Mouse (Mus musculus): Measurements from ENCODE around the gene Tnfrsf11a.
"Not testable (repeated sequence)": the region's sequence is repeated elsewhere in the genome, so short reads cannot be mapped to it uniquely, and the experiment has no call there.

Tnfrsf11a gene

DNA sequence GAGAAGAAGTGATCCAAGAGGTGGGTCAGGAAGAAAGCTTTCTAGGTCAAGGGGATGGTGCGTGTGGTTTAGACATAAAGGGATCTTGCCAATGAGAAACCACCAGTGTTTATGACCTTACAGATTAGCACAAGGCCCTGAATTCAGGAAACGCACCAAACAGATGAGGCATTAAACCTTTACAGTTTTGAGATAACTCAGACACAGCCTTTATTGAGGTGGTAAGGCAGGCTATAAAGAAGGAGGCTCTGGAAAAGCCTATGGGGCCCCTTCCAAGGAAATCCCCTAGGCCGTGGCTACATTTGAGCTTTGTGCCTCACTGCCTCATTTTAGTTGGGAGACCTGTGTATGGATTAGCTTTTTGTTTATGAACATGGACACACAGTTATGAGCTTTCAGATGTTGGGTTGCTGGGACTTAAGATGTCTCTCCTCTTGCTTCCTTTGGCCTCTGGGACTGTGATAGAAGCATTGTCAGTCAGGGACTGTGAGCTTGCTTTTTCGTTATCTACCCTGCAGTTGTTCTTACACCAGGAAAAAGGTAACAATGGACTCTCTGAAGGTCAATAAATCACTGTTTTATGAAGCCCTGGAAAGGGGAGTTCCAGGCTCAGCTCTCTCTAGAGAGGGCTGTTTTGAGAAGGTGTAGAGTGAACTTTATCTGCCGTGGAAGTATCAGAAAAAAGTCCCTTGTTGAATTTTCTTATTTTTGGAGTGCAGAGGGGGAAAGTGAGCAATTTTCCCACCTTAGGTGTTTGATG, 3.9 kb downstream of the Tnfrsf11a start:
- no peak for DNase-seq (ENCODE audit: low read depth in 1 of 2, low spot score in 2 of 2)

DNA sequence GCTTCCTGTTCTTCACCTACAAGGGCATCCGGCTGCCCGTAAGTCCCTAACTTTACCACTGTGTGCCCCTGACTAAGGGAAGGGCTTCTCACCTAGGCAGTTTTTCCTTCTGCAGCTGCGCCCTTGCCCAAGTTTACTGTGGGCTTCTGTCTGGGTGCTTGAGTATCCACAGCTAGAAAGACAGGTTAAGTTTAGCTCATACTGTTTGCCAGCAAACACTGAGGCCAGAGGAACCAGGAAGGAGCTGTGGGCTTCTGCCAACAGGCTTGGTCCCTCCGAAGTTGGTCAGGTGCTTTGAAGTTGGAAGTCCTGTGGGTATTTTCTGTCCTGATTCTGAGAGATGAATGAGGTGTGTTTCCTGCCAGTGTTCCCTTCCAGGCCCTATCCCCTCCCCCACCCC, 4.6 kb downstream of the Tnfrsf11a start:
- no peak for DNase-seq (ENCODE audit: low read depth in 1 of 2, low spot score in 2 of 2)

DNA sequence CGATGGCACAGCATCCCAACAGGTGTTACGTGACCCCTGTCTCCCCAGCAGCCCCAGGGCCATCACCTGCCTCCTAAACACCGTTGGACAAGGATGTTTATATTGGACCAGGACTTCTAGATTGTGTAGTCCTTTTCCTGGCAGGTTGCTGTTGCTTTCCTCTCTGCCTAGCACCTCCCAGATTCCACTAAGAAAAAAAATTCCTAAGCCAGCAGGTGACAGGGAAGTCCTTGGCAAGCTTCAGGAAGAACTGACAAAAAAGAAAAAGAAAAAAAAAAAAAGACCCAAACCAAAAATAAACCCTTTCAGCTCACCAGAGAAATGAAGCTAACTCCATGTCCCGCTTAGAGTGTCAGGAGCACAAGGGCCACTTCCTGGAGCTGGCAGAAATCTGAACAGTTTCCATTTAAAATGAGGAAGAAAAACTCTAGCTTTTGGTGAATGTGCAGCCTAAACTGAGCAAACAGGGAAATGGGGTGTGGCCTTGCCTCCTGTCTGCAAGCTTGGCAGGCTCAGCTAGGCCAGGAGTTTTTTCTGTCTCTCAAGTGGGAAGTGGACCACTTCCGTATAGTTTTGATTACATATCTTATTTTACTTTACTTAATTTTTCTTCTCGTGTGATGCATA, 6.3 kb downstream of the Tnfrsf11a start:
- peak; percentile 40 to 59 for DNase-seq (ENCODE audit: low read depth in 1 of 2, low spot score in 2 of 2)

DNA sequence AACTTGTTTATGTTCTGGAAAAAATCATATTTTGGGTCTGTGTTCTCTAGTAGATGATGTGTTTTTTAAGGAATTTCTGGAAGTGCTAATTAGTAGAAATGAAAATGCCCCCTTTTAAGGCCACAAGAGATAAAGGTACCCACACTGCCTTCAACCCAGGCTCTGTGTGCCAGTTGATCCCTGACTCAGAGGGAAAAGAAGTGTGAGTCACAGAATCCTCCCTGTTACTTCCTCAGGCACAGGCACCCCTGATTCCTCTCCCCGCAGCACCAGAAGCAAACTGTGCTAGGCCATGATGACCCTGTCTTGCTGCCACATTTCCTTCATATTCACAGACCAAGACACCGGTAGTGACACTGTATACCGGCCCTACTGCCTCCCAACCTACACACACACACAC, 9.6 kb downstream of the Tnfrsf11a start:
- no peak for DNase-seq (ENCODE audit: low read depth in 1 of 2, low spot score in 2 of 2)

DNA sequence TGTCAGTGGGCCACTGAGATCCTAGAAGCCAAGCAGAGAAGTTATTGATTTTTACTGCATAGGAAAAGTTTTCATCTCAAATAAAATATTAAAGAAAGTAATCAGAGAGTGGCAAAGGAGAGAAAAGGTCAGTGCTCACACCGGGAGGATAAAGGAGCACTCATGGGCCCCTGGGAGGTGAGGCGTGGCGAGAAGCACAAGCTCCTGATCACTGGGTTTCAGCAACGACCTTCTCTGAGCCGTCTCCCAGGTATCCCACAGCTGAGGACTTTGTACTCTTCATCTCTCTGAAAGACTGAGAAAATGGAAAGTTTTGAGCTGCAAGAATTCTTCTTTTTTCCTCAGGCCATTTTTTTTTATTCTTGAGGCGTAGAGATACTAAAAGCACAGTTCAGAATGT, 14.2 kb downstream of the Tnfrsf11a start:
- no peak for DNase-seq (ENCODE audit: low read depth in 1 of 2, low spot score in 2 of 2)

DNA sequence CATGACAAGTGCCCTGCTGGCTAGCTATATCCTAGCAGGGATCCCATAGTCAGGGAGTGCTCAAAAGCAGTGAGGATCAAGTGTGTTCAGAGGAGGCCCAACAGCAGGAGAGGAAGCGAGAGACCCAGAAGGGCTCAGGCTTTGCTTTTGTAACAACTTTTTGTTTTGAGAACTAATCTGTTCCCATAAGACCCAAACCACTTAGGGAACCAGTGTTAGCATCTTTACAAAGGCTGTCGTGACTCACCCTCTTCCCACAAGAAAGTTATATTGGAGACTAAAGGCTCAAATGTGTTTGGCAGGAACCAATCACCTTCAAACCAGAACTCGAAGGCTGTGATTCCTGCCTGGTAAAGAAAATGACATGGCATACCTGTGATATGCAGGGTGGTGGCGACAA, 15.2 kb downstream of the Tnfrsf11a start:
- no peak for DNase-seq (ENCODE audit: low read depth in 1 of 2, low spot score in 2 of 2)

DNA sequence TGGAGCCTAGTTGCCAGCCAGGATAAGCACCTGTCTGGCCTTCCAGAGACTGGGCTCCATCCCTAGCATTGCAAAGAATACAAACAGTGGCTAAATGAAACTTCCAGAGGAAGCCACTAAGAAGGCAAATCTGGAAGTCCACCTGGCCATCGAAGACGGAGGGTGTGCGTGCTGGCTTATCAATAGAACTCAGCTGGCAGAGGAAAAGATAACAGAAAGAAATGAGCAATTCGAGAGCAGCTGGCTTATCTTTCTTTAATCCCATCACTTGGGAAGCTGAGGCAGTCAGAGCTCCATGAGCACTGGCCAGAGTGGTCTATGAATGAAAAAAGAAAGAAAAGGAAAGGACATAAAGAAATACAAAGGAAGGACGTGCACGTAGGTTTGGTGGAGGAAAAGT, 20.1 kb downstream of the Tnfrsf11a start:
- DNase-seq (ENCODE audit: low read depth in 1 of 2, low spot score in 2 of 2): no peak

DNA sequence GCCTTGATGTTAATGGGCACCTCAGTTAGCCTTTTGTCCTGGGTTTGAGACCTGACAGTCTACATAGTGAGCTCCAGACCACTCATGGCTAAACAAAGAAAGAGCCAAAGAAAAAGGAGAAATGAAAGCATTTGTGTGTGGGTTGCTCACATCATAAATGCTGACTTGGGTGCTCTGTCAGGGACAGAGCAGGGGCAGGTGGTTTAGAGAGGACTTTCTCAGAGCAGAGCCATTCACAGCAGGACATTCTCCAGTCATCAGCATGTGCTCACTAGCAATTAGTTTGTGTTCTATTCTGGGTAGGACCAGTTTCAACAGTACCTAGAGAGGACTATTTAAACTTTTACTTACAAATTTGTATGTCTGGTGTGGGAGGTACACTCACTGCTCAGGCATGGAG, 20.7 kb downstream of the Tnfrsf11a start:
- DNase-seq (ENCODE audit: low read depth in 1 of 2, low spot score in 2 of 2): no peak

DNA sequence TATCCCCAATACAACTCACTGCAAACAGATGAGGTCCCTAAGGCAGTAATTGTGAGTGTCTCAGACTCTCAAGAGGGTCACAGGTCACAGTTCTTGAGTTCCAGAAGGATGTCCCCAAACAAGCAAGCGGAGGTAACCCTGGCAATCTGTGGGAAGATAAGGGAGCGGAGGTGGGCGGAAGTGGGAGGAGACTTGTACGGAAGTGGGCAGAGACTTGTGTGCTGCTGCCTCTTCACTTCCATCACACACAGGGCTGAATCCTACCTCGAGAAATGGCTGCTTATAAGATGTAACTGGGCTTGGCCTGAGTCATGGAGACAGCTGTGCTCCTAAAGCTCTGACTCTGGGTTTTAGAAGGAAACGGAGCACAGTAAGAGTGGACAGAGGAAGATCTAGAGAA, 22.4 kb downstream of the Tnfrsf11a start:
- DNase-seq (ENCODE audit: low read depth in 1 of 2, low spot score in 2 of 2): no peak

DNA sequence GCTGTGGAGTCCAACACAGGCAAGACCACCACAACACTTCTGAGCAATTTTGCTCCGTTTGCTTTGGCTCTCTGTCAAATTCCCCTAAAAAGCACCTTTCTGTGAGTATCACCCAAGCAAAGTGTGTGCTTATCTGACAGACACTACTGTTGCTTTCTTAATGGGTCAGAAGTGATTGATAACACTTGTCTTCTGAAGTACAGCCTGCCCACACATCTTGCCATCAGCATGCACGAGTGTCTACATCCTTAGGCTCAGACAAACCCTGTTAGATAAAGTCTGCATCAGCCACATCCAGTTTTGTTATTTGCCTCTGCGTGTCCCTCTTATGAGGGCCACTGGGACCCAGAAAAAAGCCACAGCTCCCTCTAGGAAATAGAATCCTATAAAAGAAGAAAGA, 23.8 kb downstream of the Tnfrsf11a start:
- DNase-seq (ENCODE audit: low read depth in 1 of 2, low spot score in 2 of 2): no peak

DNA sequence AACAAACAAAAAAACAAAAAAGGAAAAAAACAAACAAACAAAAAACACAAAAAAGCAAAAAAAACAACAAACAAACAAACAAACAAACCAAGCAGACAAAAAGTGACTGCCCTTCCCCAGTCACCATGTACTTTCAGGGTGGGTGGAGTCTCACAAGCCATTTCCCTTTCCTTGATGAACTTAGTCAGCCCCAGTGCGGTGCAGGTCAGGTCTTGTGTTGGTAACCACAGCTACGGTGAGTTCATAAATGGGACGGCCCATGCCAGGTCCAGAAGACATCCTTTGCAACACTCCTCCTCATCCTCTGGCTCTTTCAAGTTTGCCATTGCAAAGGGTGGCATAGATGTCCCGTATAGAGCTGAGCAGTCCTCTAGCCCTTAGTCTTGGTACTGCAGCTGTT, 25.0 kb downstream of the Tnfrsf11a start:
- DNase-seq (ENCODE audit: low read depth in 1 of 2, low spot score in 2 of 2): no peak

DNA sequence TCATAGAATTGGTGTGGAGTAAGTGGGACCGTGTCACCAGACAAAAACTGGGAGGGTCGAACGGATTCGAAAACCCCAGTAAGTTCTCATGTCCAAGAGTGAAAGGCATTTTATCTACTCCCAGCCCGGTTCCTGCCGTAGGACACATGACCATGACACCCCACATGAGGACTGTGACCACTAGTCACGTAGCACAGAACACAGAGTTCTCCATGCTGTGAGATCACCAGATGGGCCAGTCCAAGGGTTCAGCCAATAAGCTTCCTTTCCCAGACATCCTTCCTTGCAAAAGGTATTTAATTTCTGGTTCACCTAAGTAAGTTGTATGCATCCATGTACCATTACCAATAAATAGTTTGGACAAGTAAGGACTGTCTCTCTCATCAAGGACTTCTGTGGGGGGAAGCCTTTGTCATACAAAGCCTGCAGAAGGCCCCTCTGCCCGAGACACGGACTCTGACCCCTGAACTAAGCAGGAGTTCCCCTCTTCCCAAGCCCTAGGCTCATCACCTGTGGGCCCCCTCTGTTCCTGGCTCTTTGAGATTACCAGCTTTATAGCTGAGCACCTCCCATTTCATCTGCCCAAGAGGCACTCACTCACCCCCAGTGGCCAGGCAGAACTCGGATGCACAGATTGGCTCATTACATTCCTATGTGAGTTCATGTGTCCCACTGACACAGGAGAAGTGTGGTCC, 26.7 kb downstream of the Tnfrsf11a start:
- no peak for DNase-seq (ENCODE audit: low read depth in 1 of 2, low spot score in 2 of 2)

DNA sequence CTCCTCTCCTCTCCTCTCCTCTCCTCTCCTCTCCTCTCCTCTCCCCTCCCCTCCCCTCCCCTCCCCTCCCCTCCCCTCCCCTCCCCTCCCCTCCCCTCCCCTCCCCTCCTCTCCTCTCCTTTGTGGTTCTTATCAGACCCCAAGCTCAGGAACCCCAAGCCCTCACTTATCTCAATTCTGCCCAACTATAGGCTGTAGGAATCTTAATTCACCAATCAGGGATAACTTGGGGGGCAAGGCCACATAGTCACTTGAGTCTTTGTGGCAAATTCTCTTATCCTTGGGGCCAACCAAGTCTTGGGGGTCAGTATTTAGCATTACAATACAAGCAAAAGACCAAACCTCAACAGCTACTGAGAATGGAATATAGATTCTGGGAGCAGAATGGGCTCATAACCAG, 31.5 kb downstream of the Tnfrsf11a start:
- DNase-seq (ENCODE audit: low read depth in 1 of 2, low spot score in 2 of 2): not testable (repeated sequence)

DNA sequence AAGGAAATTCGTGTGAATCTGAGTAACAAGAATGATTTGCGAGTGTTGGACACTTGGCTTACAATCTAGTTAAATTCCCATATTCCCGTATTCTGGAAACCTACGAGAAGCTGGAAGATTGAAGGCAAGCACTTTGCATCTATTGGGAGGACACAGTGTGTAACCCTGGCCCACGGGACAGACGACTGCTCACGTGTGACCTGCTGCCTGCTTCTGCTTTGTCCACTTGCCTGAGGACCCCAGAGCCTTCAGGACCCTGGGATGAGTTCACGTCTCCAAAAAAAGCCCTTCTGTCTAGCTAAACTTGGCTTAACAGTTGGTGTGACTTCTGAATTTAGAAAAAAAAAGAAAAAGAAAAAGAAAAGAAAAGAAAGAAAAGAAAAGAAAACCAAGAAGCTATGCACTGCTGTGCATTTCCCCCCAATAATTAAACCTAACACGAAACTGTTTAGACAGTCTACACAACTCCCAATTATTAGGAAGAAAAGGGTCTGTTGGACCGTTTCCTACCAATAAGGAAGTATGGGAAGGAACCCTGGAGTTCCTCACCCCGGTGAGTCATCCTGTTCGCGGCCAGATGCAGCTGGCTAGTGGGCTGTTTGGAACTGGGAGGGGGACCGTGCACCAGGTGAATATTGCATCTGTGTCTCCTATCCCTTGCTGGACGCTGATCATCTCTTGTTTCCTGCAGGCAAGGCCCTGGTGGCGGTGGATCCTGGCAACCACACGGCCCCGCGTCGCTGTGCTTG, 32.6 kb downstream of the Tnfrsf11a start:
- DNase-seq (ENCODE audit: low read depth in 1 of 2, low spot score in 2 of 2): no peak

DNA sequence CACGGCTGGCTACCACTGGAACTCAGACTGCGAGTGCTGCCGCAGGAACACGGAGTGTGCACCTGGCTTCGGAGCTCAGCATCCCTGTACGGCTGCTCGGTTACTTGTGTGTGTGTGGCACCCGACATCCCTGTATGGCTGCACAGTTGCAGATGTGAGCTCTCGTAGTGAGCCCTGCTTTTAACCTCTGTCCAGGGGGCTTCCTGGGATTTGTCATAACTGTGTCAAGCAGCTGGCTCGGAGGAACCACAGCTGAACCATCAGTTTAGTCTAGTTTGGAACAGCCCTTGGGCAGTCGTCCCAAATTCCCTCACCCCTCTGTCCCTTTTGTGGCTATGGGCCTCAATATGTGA, 33.2 kb downstream of the Tnfrsf11a start:
- DNase-seq (ENCODE audit: low read depth in 1 of 2, low spot score in 2 of 2): no peak

DNA sequence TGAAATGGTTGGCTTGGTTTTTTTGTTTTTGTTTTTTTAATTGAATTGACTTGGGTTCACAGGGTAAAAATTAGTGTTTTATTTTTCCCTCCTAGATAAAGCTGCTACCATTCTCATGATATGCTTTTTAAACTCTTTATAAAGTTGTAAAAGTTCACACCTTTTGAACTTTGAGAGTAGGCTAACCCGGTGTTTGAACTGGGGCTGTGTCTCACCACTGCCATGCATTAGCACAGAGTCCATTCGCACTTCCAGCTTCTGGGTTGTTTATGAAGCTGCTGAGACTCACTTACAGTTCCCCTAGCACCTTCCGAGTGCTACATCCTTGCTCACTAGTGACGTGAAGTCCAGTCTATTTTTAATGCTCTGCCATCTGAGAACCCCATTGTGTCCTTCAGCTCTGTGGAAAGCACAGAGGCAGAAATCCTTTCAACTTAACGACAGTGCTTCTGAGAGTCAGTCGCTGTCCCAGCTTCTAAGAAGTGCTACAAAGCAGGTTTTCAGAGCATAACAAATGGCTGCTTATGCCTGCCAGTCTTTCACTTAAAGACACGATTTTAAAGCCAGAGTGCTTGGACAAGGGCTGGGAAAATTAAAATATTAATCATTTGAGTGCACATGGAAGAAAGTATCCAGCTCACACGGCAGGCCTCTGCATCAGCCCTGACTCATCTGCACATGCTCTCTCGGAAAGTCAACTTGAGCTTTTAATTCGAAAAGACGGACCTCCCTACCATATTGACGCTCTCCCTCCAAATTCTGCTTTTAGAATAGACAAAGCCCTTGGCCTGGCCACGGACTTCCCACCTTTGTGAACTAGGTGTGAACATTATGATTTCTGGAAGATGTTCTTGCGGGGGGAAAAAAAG, 34.1 kb downstream of the Tnfrsf11a start:
- DNase-seq (ENCODE audit: low read depth in 1 of 2, low spot score in 2 of 2): no peak

DNA sequence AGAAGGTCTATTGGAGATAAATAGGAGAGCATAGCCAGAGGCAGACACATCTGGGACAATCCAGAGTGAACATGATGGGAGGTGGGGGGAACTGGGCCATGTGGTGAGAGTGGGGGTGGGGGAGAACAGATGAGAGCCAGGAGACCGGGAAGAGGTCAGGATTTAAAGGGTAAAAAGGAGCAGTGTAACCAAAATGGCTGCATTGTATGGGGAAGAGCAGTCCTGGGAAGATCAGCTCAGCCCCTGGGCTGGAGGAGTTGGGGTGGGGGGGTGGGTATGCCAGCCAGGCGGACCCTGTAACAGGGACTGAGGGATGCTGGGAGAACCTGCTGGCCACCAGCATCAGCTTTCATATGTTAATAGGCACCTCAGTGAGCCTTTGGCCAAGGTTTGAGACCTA, 34.8 kb downstream of the Tnfrsf11a start:
- DNase-seq (ENCODE audit: low read depth in 1 of 2, low spot score in 2 of 2): no peak

DNA sequence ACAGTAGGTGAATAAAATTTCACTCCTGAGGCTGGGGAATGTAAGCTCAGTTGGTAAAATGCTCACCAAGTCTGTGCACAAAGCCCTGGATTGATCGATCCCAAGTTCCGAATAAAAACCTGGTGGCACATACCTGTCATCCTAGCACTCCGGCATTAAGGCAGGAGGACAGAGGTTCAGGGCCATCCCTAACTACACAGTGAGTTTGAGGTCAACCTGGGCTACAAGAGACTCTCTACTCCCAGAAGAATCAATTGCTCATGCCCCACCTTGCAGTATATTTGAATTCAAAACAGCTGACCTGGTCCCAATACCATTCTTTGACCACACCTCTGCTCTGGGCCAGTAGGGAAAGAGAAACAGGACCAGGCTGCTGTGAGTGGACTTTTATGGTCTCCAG, 35.2 kb downstream of the Tnfrsf11a start:
- DNase-seq (ENCODE audit: low read depth in 1 of 2, low spot score in 2 of 2): no peak

DNA sequence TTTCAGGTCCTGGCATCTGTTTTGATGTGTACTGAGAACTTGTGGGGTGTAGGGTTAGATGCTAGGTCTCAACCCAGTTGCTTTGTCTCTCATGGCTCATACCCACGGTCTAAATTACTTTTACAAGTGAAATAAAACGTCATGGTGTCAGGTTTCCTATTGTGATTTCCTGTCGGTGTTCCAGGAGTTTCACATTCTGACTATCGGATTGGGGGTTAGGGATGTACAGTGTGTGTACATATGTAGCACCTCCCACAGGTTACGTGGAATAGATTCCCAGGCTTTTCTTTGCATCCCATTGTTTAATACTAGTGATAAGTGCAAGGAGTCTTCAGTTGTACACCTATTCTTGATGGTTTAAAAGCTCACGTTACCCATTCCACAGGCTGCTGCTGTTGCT, 38.5 kb downstream of the Tnfrsf11a start:
- no peak for DNase-seq (ENCODE audit: low read depth in 1 of 2, low spot score in 2 of 2)

DNA sequence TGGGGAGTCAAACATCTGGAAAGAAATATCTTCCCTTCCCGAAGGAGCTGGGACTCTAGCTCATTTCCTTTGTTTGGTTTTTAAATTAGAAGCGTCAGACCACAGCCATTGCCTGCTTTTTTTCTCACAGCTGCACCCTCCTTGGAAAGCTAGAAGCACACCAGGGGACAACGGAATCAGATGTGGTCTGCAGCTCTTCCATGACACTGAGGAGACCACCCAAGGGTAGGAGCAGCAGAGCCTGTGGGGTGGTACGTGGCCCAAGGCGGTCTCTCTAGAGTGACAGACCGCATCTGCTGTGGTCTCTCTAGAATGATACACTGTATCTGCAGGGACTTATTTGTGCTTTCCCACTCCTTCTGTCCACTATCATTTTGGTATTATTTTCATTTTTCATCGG, 39.2 kb downstream of the Tnfrsf11a start:
- no peak for DNase-seq (ENCODE audit: low read depth in 1 of 2, low spot score in 2 of 2)

DNA sequence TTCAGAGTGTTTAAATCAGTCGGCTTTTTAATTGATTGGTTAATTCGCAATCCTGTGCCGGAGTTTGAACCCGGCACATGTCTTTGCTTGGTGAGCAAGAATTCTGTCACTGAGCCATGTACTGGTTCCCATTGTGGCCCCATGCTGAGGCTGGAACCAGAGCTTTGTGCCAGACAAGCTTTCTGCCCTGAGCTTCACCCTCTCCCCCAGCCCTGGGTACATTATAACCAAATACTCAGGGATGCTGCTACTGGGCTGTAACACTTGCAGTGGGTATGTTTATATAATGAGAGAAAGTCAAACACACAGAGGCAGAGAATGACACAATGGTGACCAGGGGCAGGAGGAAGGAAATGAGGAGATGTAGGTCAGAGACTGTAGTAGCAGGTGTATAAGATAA, 43.8 kb downstream of the Tnfrsf11a start:
- DNase-seq (ENCODE audit: low read depth in 1 of 2, low spot score in 2 of 2): no peak
